Mouse (Mus musculus) left cerebral cortex, postnatal 10 days (tissue): ENCODE data around the gene Olfr1052. TPM values are rescaled to one million over a fixed set of nuclear protein-coding genes. Genes with fewer than 3 reads are reported as not detected.
"Not testable (repeated sequence)": the region's sequence is repeated elsewhere in the genome, so short reads cannot be mapped to it uniquely, and the experiment has no call there.

Experiments used
- DNase-seq, 2 experiments: peaks; one replicate each; pipeline ENCODE4 v3.0.0; 2021 to 2022; ENCODE audit warnings: low spot score in 2 of 2, mixed read lengths in 1 of 2; ENCODE audit errors: extremely low spot score in 1 of 2
- intact Hi-C: fragments of 180-260 bp; cut with DNase I; formaldehyde crosslinking; loops from one replicate; pipeline ENCODE4 v1.15.1; 2025
- total RNA-seq, 2 experiments: library from RNA; stranded (reverse); gene quantifications; 2 replicates each; pipeline ENCODE4 v1.2.3; 2021

Gene Olfr1052
- total RNA-seq, result not detected

DNA sequence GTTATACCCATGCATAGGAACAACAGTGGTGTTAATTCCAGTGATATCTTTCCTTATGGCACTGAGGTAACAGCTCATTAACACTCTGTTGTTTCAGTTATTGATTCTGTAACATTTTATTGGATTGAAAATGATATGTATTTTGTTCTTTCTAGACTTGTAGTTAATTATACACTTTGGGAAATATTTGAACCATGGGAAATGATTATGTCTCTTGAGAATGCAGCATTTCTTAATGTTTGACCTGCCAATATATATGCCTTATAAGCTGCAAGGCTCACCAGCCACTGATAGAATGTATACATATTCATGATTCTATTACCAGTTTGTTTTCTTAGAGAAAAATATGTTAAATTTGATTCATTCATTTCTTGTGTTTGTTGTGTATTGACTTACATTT is at the start of gene Olfr1052:
TSS of gene Olfr1052 (plus strand) at position 301 of the 400 bp plus-strand sequence.
- DNase-seq, result no peak
- intact Hi-C loops, result no loop called here

- intact Hi-C loops, DNase-seq: not testable (repeated sequence)
Measured at GRCm38 (mm10) chr2:86258228-86258627, 34.0 kb upstream of the Olfr1052 start, which contains the start of gene Olfr1049. Gene Olfr1049, minus strand, starts transcription at chr2:86258328.

GRCm38 (mm10) chr2:86278988-86279387 is 13.3 kb upstream of the Olfr1052 start, which contains the start of gene Olfr1051:
Gene Olfr1051, minus strand, starts transcription at chr2:86279088.
- DNase-seq, intact Hi-C loops: not testable (repeated sequence)

DNA sequence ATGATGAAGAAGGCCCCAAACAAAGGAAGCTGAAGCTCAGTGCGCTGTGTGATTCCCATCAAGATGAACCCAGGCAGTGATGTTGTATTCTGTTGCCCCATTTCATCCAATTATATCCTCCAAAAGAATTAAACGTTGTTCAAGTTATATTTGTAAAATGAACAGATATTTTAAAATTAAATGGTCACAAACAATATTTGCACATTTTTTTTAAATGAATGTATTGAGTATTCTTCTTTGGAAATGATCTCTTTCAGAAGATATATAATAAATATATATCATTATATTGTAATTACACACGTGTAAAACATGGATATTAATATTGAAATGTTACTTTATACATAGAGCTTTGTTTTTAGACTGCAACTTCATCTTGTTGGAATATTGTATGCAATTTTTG is 22.9 kb downstream of the Olfr1052 start, which contains the start of gene Olfr1053:
TSS of gene Olfr1053 (minus strand) at position 101 of the 400 bp plus-strand sequence.
- intact Hi-C loops, result no loop called here
- DNase-seq, result no peak

DNA sequence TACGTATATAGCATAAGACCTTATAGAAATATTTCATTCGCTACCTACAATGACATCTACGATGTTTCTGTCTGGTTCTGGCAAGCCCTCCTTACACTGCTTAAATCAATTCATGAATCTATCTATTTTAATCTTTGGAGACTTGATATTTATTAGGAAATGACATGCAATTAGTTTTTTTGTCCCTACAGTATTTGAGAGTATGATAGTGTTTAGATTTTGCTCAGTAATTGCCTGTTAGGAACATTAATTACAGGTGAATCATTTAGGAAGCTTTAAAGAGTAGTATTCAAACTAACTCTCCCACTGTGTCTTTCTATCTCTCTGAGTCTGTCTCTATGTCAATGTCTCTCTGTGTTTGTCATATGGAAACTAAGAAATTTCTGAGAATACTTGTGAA is 43.1 kb downstream of the Olfr1052 start, which contains the start of gene Olfr1054:
TSS of gene Olfr1054 (minus strand) at position 101 of the 400 bp plus-strand sequence.
- intact Hi-C loops, result no loop called here
- DNase-seq, result no peak

Other genes starting within 250 kb of the Olfr1052 start
- not detected for gene Olfr1034, start 246.6 kb upstream of the Olfr1052 start, total RNA-seq
- not detected for gene Olfr1036, start 218.5 kb upstream of the Olfr1052 start, total RNA-seq
- gene Olfr1037, start 205.1 kb upstream of the Olfr1052 start, total RNA-seq, result not detected
- gene Olfr1039, start 156.5 kb upstream of the Olfr1052 start, total RNA-seq, result not detected
- not detected for gene Olfr1040, start 145.7 kb upstream of the Olfr1052 start, total RNA-seq
- gene Olfr1042, start 130.6 kb upstream of the Olfr1052 start, total RNA-seq, result not detected
- gene Olfr1043, start 124.9 kb upstream of the Olfr1052 start, total RNA-seq, result not detected
- gene Olfr1044, start 114.6 kb upstream of the Olfr1052 start, total RNA-seq, result not detected
- gene Olfr52, start 106.8 kb upstream of the Olfr1052 start, total RNA-seq, result not detected
- gene Olfr1045, start 89.4 kb upstream of the Olfr1052 start, total RNA-seq, result not detected
- not detected for gene Olfr1046, start 73.1 kb upstream of the Olfr1052 start, total RNA-seq
- not detected for gene Olfr1047, start 61.1 kb upstream of the Olfr1052 start, total RNA-seq
- gene Olfr1048, start 52.2 kb upstream of the Olfr1052 start, total RNA-seq, result not detected
- gene Olfr1049, start 34.1 kb upstream of the Olfr1052 start, total RNA-seq, result not detected
- not detected for gene Olfr1051, start 13.4 kb upstream of the Olfr1052 start, total RNA-seq
- not detected for gene Olfr1053, start 22.8 kb downstream of the Olfr1052 start, total RNA-seq
- gene Olfr1054, start 43.0 kb downstream of the Olfr1052 start, total RNA-seq, result not detected
- not detected for gene Olfr1055, start 57.8 kb downstream of the Olfr1052 start, total RNA-seq
- gene Olfr1056, start 70.0 kb downstream of the Olfr1052 start, total RNA-seq, result not detected
- gene Olfr1057, start 85.9 kb downstream of the Olfr1052 start, total RNA-seq, result not detected
- not detected for gene Olfr1058, start 96.1 kb downstream of the Olfr1052 start, total RNA-seq
- gene Olfr1061, start 121.6 kb downstream of the Olfr1052 start, total RNA-seq, result not detected
- not detected for gene Olfr1062, start 134.3 kb downstream of the Olfr1052 start, total RNA-seq
- gene Olfr1065, start 158.1 kb downstream of the Olfr1052 start, total RNA-seq, result not detected
- not detected for gene Olfr1066, start 163.8 kb downstream of the Olfr1052 start, total RNA-seq
- not detected for gene Olfr228, start 194.9 kb downstream of the Olfr1052 start, total RNA-seq
- gene Olfr1076, start 216.0 kb downstream of the Olfr1052 start, total RNA-seq, result not detected